Mouse (Mus musculus) CD4-positive naive resting alpha-beta T cell, adult 57 days (primary cell): ENCODE results near the gene Rab3d. TPM values are rescaled to one million over a fixed set of nuclear protein-coding genes. Genes with fewer than 3 reads are reported as not detected.

Source experiments
- total RNA-seq: library from RNA; stranded (reverse); gene quantifications from one replicate; pipeline ENCODE4 v1.2.4, GENCODE M21; 2023

Gene Rab3d
- total RNA-seq: 19.6 TPM

DNA sequence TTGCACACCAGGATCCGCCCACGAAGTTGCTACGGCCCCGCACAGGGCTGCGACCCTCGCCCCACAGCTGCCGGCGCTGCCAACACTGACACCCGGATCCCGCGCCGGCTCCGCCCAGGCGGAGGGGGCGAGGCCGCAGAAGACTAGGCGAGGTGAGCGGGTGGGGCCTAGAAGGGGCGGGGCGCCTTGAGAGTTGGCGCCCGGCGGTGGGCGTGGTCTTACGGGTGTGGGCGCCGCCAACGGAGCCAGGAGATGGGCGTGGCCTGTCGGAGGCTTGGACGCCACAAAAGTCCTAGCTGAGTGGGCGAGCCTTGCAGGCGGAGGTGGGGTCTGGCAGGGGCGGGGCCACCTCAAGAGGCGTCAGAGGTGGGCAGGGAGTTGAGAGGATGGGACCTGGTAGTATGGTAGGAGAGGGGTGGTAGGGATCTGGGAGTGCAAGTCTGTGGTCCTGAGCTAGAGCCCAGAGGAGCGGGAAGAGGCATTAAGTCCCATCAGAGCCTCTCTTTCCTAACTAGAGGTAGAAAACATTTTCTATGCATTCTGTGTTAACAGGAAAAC lies at the start of gene Rab3d:
Gene Rab3d (minus strand): TSS at position 158 of the 558 bp plus-strand sequence.

DNA sequence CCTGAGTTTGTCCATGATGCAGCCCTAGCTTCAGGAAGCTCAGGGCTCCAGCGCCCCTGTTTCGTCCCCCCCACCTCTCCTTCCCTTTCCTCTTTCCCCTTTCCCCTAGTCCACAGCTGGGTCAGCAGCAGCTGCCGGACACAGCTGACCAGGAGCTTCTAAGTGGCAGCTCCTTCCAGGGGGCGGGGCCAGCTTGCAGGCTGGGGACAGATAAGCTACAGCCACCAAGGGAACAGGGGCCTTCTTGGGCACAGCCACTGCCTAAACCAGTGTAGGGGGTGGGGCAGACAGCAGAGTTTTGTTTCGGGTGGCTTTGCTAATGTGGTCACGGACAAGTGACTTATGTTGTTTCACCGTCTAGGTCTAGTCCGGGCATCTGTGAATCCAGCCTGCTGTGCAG lies 45.4 kb upstream of the Rab3d start, which contains the start of gene Epor:
Gene Epor (minus strand): TSS at position 90 of the 400 bp plus-strand sequence.

DNA sequence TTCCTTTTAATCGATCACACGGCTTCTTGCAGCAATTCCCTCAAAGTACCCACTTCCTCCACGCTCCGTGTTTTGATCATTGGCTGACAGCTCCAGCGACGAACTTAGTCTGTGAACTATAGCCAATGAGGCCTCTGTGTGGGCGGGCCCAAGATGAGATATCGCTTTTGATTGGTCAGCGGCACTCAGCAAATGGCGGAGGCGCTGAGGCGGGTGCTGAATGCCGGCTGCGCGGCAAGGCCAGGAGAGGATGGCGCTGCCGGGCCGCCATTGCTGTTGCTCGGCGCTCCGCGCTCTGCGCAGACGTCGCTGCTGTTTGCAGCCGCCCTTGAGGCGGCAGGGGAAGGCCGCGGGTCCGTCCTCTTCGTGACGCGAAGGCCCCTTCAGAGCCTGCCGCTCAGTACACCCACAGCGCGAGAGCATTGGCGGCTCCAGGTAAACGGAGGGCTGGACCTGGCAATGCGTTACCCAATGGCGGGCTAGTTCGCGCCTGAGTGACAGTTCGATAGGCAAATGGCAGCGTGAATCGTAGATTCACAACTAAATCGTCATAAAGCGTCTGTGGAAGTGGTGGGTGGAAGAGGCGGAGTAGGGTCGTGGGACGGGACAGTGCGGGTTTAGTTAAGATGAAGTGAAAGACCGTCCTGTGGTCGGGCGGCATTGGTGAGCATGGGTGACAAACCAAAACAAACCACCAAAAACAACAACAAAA lies 37.7 kb upstream of the Rab3d start, which contains the start of gene Swsap1:
Gene Swsap1 (plus strand): TSS at position 186 of the 712 bp plus-strand sequence.

DNA sequence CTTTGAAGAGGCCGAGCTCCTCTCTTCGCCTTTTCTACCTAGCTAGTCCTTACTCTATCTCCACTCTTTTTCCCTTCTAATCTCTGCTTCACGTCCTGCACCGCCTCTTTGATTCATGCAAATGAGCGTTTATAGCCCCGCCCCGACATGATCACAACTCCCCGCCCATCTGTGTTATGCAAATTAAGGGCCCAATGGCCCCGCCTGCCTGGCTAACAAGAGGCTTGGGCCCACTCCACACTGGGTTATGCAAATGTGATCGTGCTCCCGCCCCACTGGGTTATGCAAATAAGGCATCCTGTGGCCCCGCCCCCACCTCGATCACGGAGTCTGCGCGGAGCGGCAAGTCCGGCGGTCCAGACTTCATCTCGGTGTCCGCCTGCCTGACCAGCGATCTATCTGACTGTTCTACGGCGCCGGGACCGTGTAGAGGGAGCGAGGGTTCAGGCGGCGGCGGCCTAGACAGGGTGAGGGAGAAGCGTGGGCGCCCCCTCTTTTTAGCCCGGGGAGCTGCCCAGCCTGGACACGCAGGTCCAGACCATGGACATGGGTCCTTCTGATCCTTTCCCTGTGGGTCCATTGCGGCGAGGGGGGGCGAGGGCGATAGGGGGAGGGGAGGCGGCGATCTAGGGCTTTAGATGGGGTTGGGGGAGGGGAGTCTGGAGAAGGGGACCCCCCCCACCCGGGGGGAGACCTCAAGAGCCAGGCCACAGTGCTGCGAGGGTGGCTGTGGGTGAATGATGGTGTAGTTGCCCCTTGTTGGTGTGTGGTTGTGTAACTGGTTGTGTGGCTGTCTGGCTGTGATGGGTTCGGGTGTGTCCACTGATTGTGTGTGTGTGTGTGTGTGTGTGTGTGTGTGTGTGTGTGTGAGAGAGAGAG lies 18.9 kb upstream of the Rab3d start, which contains the start of gene Plppr2:
Gene Plppr2 (plus strand): TSS at position 342 of the 879 bp plus-strand sequence.

DNA sequence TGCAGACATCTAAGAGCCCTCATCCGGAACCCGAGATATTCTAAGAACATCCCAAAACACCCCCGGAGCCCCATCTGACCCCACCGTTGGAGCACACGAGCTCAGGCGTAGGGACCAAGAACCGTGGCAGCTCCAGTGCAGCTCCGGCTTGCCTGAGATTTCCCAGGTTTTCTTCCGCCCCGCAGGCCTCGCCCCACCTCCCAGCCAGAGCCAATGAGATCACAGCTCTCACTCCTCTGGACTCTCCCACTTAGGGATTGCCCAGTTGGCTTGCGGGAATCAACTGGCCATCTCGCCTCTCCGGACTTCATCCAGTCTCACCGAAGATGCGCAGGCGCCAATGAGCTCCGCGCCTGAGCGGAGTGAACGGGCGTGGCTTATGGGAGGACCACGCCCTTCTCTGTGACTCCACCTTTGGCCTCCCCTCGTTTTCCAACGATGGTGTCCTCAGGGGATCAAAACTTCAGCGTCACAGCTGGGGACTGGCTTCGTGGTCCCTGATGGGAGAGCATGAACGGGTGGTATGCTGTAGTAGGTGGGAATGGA lies 9.3 kb upstream of the Rab3d start, which contains the start of the genes Ccdc159 and Tmem205:
Gene Ccdc159 (plus strand): TSS at position 264 of the 546 bp plus-strand sequence.
Gene Tmem205 (minus strand): TSS at position 349 of the 546 bp plus-strand sequence.

Other genes starting within 250 kb of the Rab3d start
- gene Ldlr, start 194.7 kb downstream of the Rab3d start, total RNA-seq: 56.5 TPM
- gene Spc24, start 157.9 kb downstream of the Rab3d start, total RNA-seq: 1.9 TPM
- gene Kank2, start 119.4 kb downstream of the Rab3d start, total RNA-seq: 0.33 TPM
- not detected for gene Angptl8, start 82.7 kb downstream of the Rab3d start, total RNA-seq
- gene Dock6, start 65.6 kb downstream of the Rab3d start, total RNA-seq: 5.2 TPM
- gene Ccdc159, start 9.3 kb upstream of the Rab3d start, total RNA-seq: not detected
- not detected for gene Tmem205, start 9.4 kb upstream of the Rab3d start, total RNA-seq
- 1.0 TPM for gene Plppr2, start 18.8 kb upstream of the Rab3d start, total RNA-seq
- gene Swsap1, start 37.6 kb upstream of the Rab3d start, total RNA-seq: 7.9 TPM
- 0.53 TPM for gene Epor, start 45.3 kb upstream of the Rab3d start, total RNA-seq
- not detected for gene Rgl3, start 71.3 kb upstream of the Rab3d start, total RNA-seq
- gene Ccdc151, start 84.4 kb upstream of the Rab3d start, total RNA-seq: not detected
- gene Prkcsh, start 84.6 kb upstream of the Rab3d start, total RNA-seq: 91.3 TPM
- not detected for gene Elavl3, start 133.8 kb upstream of the Rab3d start, total RNA-seq
- gene Gm49318, start 153.1 kb upstream of the Rab3d start, total RNA-seq: not detected
- gene Zfp653, start 153.2 kb upstream of the Rab3d start, total RNA-seq: 28.7 TPM
- 29.4 TPM for gene Ecsit, start 167.2 kb upstream of the Rab3d start, total RNA-seq
- not detected for gene Cnn1, start 181.0 kb upstream of the Rab3d start, total RNA-seq
- gene Elof1, start 199.0 kb upstream of the Rab3d start, total RNA-seq: 32.2 TPM
- 202 TPM for gene Acp5, start 217.5 kb upstream of the Rab3d start, total RNA-seq
- gene Pigyl, start 238.7 kb upstream of the Rab3d start, total RNA-seq: 19.9 TPM